Mouse (Mus musculus): ENCODE data around the gene Alg13.

DNA sequence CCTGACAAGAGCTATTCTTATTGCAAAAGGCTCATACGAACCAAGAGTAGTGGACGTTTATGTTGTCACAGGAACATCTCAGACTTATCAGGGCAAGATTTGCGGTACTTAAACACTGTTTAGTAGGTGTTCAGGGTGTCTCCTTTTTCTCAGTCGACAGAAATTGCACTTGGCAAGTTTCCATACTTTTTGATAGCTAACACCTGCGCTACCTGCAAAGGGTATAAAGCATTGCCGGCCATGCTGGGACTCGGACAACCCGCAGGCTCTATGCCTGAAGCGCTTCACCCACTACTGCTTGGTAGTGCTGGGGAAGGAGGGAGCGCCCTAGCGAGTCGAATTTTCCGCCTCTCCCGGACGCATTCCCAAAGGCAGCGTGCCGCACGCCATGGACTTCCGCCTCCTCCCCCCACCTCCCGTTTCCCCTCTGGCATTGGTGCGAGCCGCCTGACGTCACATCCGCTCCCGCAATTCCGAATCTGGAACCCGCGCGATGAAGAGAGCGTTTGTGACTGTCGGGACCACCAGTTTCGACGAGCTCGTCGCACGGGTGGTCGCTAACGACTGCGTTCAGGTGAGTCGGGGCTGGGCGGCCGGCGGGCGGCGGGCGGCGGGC is at the start of gene Alg13:
- TF ChIP-seq CTCF (IDR thresholded peaks at IDR 0.05; ENCODE audit: control insufficient read depth, insufficient read depth, low read length) (no peak), POLR2A (IDR thresholded peaks at IDR 0.05; ENCODE audit: borderline replicate concordance, control insufficient read depth, low read depth, low read length) (peak; percentile 25; the same call in 1 of the 2 replicates)
